Mouse (Mus musculus) left cerebral cortex, postnatal 25 days (tissue): Measurements from ENCODE around the gene Rerg. TPM values are rescaled to one million over a fixed set of nuclear protein-coding genes. Genes with fewer than 3 reads are reported as not detected.

Source experiments
- DNase-seq, 2 experiments: peaks; one replicate each; pipeline ENCODE4 v3.0.0; 2022; ENCODE audit warnings: low spot score in 2 of 2, mixed read lengths in 1 of 2
- intact Hi-C: fragments of 180-260 bp; cut with DNase I; formaldehyde crosslinking; loops from one replicate; pipeline ENCODE4 v1.15.1; 2025
- total RNA-seq, 2 experiments: library from RNA; stranded (reverse); gene quantifications; 2 replicates each; pipeline ENCODE4 v1.2.3; 2021

Rerg gene
- total RNA-seq: 10 to 100 TPM in 1 of 2 experiments, 1 to 10 TPM in 1; 7.9 to 12.2 TPM

- intact Hi-C loops: no loop called here
- DNase-seq: no peak
These were observed at the start of gene Rerg for GRCm38 (mm10) chr6:137170226-137170625. Gene Rerg, minus strand, starts transcription at chr6:137170497.

GRCm38 (mm10) chr6:137217841-137218463 lies 47.7 kb upstream of the Rerg start:
- no peak for DNase-seq
- intact Hi-C loops: no loop called here

GRCm38 (mm10) chr6:137211441-137211840 lies 41.1 kb upstream of the Rerg start:
- intact Hi-C loops: no loop called here
- DNase-seq: no peak

GRCm38 (mm10) chr6:137210991-137211390 lies 40.7 kb upstream of the Rerg start:
- no peak for DNase-seq
- intact Hi-C loops: no loop called here

GRCm38 (mm10) chr6:137209992-137210391 lies 39.7 kb upstream of the Rerg start:
- DNase-seq: peak; percentile 24 to 61
- intact Hi-C loops: no loop called here

GRCm38 (mm10) chr6:137207126-137207525 lies 36.8 kb upstream of the Rerg start:
- DNase-seq: no peak
- intact Hi-C loops: loop anchor here (2.0 kb wide), 1 partner anchor 518 kb away; no protein-coding TSS in a partner anchor

GRCm38 (mm10) chr6:137205662-137206400 lies 35.5 kb upstream of the Rerg start:
- intact Hi-C loops: loop anchor here (1.0 to 2.0 kb wide), 2 partner anchors 191 to 519 kb away; no protein-coding TSS in a partner anchor
- DNase-seq: peak; percentile 52 to 58

GRCm38 (mm10) chr6:137202661-137203060 lies 32.4 kb upstream of the Rerg start:
- intact Hi-C loops: no loop called here
- DNase-seq: no peak

GRCm38 (mm10) chr6:137201578-137201977 lies 31.3 kb upstream of the Rerg start:
- DNase-seq: no peak
- intact Hi-C loops: no loop called here

- no peak for DNase-seq
- intact Hi-C loops: no loop called here
These were observed 30.9 kb upstream of the Rerg start for GRCm38 (mm10) chr6:137201166-137201565.

- intact Hi-C loops: loop anchor here (5.0 kb wide), 1 partner anchor 145 kb away; no protein-coding TSS in a partner anchor
- peak; percentile 28 to 65 for DNase-seq
These were observed 21.8 kb upstream of the Rerg start for GRCm38 (mm10) chr6:137192063-137192462.

GRCm38 (mm10) chr6:137191026-137191425 lies 20.7 kb upstream of the Rerg start:
- intact Hi-C loops: loop anchor here (5.0 kb wide), 1 partner anchor 144 kb away; no protein-coding TSS in a partner anchor
- no peak for DNase-seq

- intact Hi-C loops: loop anchor here (5.0 kb wide), 1 partner anchor 143 kb away; no protein-coding TSS in a partner anchor
- DNase-seq: no peak
These were observed 20.3 kb upstream of the Rerg start for GRCm38 (mm10) chr6:137190577-137190976.

- DNase-seq: no peak
- intact Hi-C loops: no loop called here
These were observed 18.2 kb upstream of the Rerg start for GRCm38 (mm10) chr6:137188375-137188926.

GRCm38 (mm10) chr6:137187426-137187825 lies 17.1 kb upstream of the Rerg start:
- intact Hi-C loops: no loop called here
- DNase-seq: no peak

- intact Hi-C loops: no loop called here
- no peak for DNase-seq
These were observed 10.3 kb upstream of the Rerg start for GRCm38 (mm10) chr6:137180636-137181035.

GRCm38 (mm10) chr6:137180115-137180514 lies 9.8 kb upstream of the Rerg start:
- DNase-seq: no peak
- intact Hi-C loops: no loop called here

GRCm38 (mm10) chr6:137179026-137179425 lies 8.7 kb upstream of the Rerg start:
- DNase-seq: no peak
- intact Hi-C loops: no loop called here

GRCm38 (mm10) chr6:137170646-137171045 lies 349 bp upstream of the Rerg start:
- no peak for DNase-seq
- intact Hi-C loops: no loop called here

- intact Hi-C loops: loop anchor here (1.0 to 5.0 kb wide), 3 partner anchors 71 to 307 kb away; no protein-coding TSS in a partner anchor
- DNase-seq: peak; percentile 93 to 95
These were observed 927 bp downstream of the Rerg start for GRCm38 (mm10) chr6:137169171-137169968.
